Mouse (Mus musculus): Measurements from ENCODE around the gene Gm47791.
A peak's percentile ranks its signal among the peaks of the same experiment; 100 is the strongest.

Gene Gm47791

GRCm38 (mm10) chr1:82787414-82787813 is 16.4 kb upstream of the Gm47791 start:
- DNase-seq (ENCODE audit: extremely low spot score) = peak; percentile 39

DNA sequence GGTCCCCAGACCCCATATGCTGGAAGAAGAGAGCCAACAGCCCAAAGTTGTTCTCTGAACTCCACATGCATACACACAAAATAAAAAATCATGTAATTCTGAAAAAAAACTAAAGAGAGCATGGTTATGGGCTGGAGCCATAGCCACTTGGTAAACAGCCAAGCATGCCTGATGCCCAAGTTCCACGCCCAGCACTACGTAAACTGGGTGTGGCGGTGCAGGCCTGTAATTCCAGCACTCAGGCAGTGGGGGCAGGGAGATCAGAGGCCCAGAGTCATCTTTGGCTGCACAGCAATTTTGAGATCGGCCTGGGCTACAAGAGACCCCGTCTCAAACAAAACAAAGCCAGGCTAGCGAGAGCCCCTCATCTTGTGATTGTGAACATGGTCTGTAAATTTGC is 14.5 kb upstream of the Gm47791 start:
- no peak for DNase-seq (ENCODE audit: extremely low spot score)

GRCm38 (mm10) chr1:82783559-82783958 is 12.5 kb upstream of the Gm47791 start:
- no peak for DNase-seq (ENCODE audit: extremely low spot score)

DNA sequence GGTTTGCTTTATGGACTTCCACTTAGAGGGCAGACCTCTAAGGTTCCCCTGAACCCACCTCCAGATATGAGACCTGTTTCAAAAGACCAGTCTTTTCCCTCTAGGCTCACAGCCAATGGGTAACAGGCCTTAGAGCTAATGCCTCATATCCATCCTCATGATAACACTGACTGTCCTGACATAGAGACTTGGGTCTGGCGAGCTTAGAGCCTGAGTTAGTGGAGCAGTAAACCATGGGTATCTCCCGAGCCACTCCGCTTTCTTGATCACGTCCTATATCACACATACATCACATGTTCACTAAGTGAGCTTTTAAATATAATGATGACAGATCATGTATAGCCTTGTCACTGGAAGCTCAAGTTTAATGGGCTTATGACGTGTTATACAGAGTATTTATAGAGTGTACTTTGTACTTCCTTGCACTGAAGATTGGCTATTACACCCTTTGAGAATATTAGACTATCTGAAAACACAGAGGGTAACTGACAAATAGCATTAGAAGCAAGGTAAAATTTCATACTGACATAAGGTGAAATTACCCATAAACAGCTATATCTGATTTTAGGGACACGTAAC is 8.4 kb upstream of the Gm47791 start:
- no peak for DNase-seq (ENCODE audit: extremely low spot score)

GRCm38 (mm10) chr1:82775293-82775692 is 4.2 kb upstream of the Gm47791 start:
- no peak for DNase-seq (ENCODE audit: extremely low spot score)

- no peak for DNase-seq (ENCODE audit: extremely low spot score)
Measured at GRCm38 (mm10) chr1:82773208-82773607, 2.2 kb upstream of the Gm47791 start.

- DNase-seq (ENCODE audit: extremely low spot score) = no peak
Measured at GRCm38 (mm10) chr1:82772428-82772827, 1.4 kb upstream of the Gm47791 start.

DNA sequence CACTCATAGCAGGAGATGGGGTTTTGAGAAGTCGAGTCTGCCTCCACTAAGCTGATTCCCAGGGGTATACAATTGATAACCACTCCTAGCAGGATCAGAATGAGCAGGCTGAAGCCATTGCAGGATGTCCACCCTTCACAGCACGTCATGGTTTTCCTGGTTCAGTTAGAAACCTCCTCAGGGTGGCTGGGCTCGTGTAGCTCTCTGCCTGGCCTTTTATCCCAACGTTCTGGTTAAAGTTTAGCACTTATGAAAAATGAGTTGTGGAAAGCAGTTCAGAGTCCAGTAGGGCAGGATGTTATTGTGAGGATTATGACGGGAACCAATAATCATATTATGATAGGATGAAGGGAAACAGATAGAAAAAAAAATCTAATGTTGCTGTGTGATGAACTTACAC is 2.8 kb downstream of the Gm47791 start, which contains the start of gene Tm4sf20:
Tm4sf20 (minus strand) TSS at position 193 of the 400 bp plus-strand sequence.
- no peak for DNase-seq (ENCODE audit: extremely low spot score)

- no peak for DNase-seq (ENCODE audit: extremely low spot score)
Measured at GRCm38 (mm10) chr1:82766641-82767040, 4.4 kb downstream of the Gm47791 start.

DNA sequence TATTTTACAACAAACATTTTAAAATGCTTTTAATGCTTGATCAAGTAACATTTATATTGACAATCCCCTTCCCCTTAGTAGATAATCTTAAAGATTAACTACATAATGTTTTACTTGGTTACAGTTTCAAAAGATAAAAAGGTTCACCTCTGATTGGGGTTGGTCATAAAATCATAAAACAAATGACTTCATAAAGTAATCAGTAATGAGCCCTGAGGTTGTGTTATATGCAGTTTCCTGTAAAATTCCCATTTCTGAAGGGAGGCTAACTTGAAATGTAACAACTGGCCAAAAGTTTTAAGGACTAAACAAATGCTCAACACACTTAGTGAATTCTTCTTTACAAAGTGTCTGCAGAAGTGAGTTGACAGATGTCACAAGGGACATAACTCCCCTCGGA is 4.8 kb downstream of the Gm47791 start:
- DNase-seq (ENCODE audit: extremely low spot score) = no peak

- no peak for DNase-seq (ENCODE audit: extremely low spot score)
Measured at GRCm38 (mm10) chr1:82762274-82762673, 8.8 kb downstream of the Gm47791 start.

GRCm38 (mm10) chr1:82761454-82762169 is 9.4 kb downstream of the Gm47791 start:
- no peak for DNase-seq (ENCODE audit: extremely low spot score)

- DNase-seq (ENCODE audit: extremely low spot score) = no peak
Measured at GRCm38 (mm10) chr1:82759520-82759919, 11.5 kb downstream of the Gm47791 start.

DNA sequence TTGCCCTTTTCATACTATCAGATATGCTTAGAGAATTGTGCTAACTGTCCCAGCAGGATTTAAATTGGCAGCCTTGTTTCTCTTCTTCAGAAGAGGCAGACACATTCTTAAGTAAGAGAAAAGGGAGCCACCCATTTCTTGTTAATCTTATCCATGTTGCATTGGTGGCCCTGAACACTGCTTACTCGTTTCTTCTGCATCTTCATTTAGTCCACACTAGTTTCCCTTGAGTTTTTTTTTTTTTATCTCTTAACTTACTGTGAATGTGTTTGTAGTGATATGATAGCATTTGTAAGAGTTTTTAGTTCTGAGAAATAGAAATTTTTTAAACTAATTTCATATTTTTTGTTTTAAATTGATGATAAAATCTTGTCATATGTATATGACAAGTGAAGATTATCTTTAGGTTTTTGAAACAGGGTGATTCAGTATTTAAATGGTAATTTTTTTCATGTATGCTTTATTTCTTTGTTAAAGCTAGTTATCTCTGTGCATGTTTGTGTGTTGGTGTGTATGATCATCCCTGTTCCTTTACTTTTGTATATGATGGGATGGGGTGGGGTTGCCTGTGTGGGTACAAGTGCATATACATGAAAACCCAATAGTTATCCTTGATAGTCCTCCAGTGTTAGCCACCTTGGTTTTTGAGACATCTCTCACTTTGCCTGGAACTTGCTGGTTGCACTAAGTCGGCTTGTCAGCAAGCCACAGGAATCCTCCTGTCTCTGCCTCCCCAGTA is 23.2 kb downstream of the Gm47791 start:
- DNase-seq (ENCODE audit: extremely low spot score) = no peak

GRCm38 (mm10) chr1:82746408-82746807 is 24.6 kb downstream of the Gm47791 start:
- DNase-seq (ENCODE audit: extremely low spot score) = no peak

DNA sequence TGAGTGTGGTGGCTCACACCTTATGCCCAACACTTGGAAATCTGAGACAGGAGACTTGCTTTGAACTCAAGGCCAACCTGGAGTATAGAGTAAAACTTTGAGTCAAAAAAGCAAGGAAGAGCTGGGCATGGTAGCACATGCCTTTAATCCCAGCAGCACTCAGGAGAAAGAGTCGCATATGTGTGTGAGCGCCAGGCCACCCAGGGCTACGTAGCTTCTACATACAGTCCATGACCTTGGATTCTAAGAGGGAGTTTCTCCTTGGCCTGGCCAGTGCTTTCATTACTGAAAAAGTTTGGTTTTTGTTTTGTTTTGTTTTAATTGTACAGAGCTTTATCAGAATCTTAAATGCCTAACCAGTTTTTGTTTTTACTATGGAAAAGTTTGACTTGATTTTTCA is 27.1 kb downstream of the Gm47791 start:
- DNase-seq (ENCODE audit: extremely low spot score) = no peak

DNA sequence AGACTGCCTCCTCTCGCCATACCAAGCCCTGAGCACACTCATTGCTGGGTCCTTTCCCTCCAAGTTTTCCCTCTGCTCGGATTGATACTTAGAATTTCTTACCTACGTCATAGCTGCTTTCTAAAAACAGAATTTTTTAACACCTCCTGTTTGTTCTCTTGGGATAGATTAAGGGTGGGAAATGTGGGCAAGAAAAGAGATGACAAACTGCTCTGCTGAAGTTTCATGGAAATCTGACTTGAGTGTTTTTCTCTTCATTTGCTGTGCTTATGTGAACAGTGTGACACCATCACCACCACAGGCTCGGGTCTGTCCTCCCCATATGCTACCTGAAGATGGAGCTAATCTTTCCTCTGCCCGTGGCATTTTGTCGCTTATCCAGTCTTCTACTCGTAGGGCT is 29.5 kb downstream of the Gm47791 start:
- no peak for DNase-seq (ENCODE audit: extremely low spot score)

DNA sequence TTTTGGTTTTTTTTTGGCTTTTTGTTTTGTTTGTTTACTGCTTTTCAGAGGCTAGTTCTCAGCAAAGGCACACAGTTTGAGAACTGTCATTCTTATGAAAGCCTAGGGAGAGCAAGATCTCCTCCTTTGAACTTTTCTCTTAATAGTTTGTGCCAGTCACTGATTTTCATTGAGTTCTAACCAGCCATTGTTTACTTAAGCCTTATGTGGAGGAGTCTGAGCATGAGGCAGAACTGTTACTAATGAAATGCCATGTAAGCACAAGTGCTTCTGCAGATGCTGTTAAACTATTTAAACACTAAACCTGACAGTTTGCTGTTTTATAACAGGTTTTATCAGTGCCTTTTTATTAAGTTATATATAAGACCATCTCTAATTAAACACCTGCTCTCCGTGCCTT is 33.0 kb downstream of the Gm47791 start:
- DNase-seq (ENCODE audit: extremely low spot score) = no peak

GRCm38 (mm10) chr1:82733357-82733756 is 37.7 kb downstream of the Gm47791 start:
- no peak for DNase-seq (ENCODE audit: extremely low spot score)

DNA sequence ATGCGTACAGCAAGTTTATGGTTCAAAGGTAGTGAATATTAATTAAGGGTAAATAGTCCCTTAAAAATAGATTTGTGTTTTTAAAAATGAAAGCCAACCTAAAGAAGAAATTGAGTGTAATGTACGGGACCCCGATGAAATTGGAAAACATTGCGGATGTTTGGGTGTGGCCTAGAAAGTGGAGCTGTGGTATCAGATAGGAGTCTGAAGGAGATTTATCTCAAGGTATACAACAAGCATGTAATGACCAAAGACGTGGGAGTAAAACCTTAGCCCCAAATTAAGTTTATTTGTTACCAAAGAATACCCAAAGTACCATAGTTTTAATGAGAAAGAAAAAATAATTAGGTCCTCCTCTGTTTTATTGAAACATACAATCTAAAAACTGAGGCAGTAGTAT is 44.6 kb downstream of the Gm47791 start:
- no peak for DNase-seq (ENCODE audit: extremely low spot score)

DNA sequence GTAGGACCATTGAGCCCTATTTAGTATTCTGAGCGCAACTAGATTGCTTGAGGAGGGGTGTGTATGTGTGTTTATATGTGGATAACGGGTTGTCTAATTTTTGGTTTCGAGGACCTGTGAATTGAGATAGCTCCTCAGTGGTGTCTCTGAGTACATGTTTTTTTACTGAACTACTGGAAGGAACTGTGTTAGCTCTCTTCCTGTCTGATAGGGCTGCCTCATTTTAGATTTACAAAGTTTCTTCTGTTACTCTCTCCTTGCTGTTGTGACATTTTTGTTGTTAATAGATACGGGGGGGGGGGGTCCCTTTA is 45.2 kb downstream of the Gm47791 start:
- no peak for DNase-seq (ENCODE audit: extremely low spot score)

DNA sequence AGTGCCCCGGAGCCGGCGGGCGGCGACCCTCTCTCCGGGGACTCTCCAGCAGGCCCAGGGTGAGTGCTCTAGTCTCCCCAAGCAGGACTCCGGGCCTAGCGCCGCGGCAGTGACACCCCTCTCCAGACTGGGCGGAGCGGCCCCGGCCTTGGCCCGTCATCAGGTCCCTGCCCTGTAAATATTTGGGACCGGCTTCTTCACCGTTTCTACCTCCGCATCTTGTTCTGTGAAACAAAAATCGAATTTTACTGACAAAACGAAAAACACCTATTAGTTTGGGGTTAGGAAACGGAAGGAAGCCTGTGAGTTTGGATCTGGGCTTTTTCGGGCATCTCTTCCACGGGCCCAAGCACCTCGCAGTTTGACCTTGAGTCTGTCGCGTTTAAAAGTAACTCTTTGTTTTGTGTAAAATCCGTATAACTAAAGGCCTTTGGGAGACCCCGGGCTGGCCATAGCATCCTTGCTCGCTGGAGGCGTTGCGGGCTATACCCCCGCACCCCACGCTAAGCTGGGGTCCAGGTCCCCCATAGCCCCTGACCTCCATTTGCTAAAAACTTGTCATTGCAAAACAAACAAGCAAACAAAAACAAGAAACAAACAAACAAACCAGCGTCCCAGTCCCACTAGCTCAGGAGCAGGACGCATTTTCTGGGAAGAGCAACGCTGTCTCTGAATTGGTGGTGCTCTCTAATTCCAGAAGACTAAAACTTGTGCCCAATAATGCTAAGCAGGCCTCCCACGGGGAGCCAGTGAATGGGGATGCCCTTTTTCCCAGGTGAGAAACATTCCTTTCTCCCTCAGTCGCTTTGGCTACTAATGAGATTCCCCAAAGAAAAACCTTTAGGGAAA is 45.8 kb downstream of the Gm47791 start:
- DNase-seq (ENCODE audit: extremely low spot score) = no peak

Data from embryo, embryonic 9.5 days (tissue).